Mouse (Mus musculus) heart, embryonic 14.5 days (tissue): ENCODE results near the gene Elf2. TPM values are rescaled to one million over a fixed set of nuclear protein-coding genes. Genes with fewer than 3 reads are reported as not detected.
A peak's percentile ranks its signal among the peaks of the same experiment; 100 is the strongest.

Experiments used
- ATAC-seq: fragments of 200-750 bp; cut with Nextera tagmentation; 2 replicates; pipeline ENCODE4 v1.8.0; 2017; ENCODE audit warnings: low read depth, moderate TSS enrichment; ENCODE audit not compliant: insufficient number of reproducible peaks, insufficient read depth, low FRiP score
- H3K27ac ChIP-seq, 2 experiments: fragments of 200-500 bp in 1 of 2; fragments of 300-500 bp in 1 of 2; sonication (generic) in 1 of 2; replicated peaks in 1 of 2; 2 replicates each; pipeline ENCODE4 v1.5.1; 2012 to 2014; ENCODE audit warnings: low read depth in 2 of 2, low read length in 2 of 2, control low read depth in 1 of 2, mild to moderate bottlenecking in 1 of 2, mixed read lengths in 1 of 2; ENCODE audit not compliant: control insufficient read depth in 1 of 2, insufficient read depth in 1 of 2
- H3K27me3 ChIP-seq: fragments of 300-500 bp; sonication (generic); 2 replicates; pipeline ENCODE4 v1.6.1; 2014; ENCODE audit warnings: mild to moderate bottlenecking, low read length, control low read depth; ENCODE audit not compliant: control insufficient read depth, insufficient read depth
- H3K36me3 ChIP-seq: fragments of 300-500 bp; sonication (generic); 2 replicates; pipeline ENCODE4 v1.6.1; 2014; ENCODE audit warnings: mild to moderate bottlenecking, control low read depth, low read length, mixed read lengths; ENCODE audit not compliant: control insufficient read depth, insufficient read depth
- H3K4me1 ChIP-seq, 2 experiments: fragments of 200-500 bp in 1 of 2; fragments of 300-500 bp in 1 of 2; sonication (generic) in 1 of 2; 2 replicates each; pipeline ENCODE4 v1.6.1; 2012 to 2014; ENCODE audit warnings: low read length in 2 of 2, control low read depth in 1 of 2, mixed read lengths in 1 of 2; ENCODE audit not compliant: control insufficient read depth in 2 of 2, insufficient read depth in 2 of 2
- H3K4me2 ChIP-seq: fragments of 300-500 bp; sonication (generic); 2 replicates; pipeline ENCODE4 v1.6.1; 2014; ENCODE audit warnings: mild to moderate bottlenecking, low read length
- H3K4me3 ChIP-seq, 2 experiments: fragments of 200-500 bp in 1 of 2; fragments of 300-500 bp in 1 of 2; sonication (generic) in 1 of 2; 2 replicates each; pipeline ENCODE4 v1.5.1; 2012 to 2014; ENCODE audit warnings: low read length in 2 of 2, mild to moderate bottlenecking in 2 of 2, control low read depth in 1 of 2, low read depth in 1 of 2, moderate library complexity in 1 of 2; ENCODE audit not compliant: control insufficient read depth in 1 of 2, insufficient read depth in 1 of 2
- H3K9ac ChIP-seq: fragments of 300-500 bp; sonication (generic); 2 replicates; pipeline ENCODE4 v1.6.1; 2014; ENCODE audit warnings: mild to moderate bottlenecking, low read length
- H3K9me3 ChIP-seq: fragments of 300-500 bp; sonication (generic); 2 replicates; pipeline ENCODE4 v1.6.1; 2016; ENCODE audit warnings: low read length, control low read depth; ENCODE audit not compliant: control insufficient read depth
- WGBS: fragments of 180-500 bp; shearing (Covaris S2); extraction: QIAGEN DNeasy Blood & Tissue Kit; methylation state at CpG from one replicate; pipeline ENCODE4 v1.1.7; 2014; 5-methylcytosine and 5-hydroxymethylcytosine counted together
- polyA plus RNA-seq: library from polyadenylated mRNA; unstranded; fragments of >200 nt; fragmentation: Nextera tagmentation; extraction: Ambion mirVana; gene quantifications from 2 replicates; pipeline ENCODE4 v1.2.1, GENCODE M21; 2014

The Elf2 gene
- polyA plus RNA-seq, 1 experiment from 2014 or later = 60.7 TPM

- H3K9ac ChIP-seq = no peak overlapping the region
- H3K27ac ChIP-seq = no peak overlapping the region
- H3K4me2 ChIP-seq = no peak overlapping the region
- WGBS = 96% methylated on average over 3 of the region's 3 CpGs
- H3K4me3 ChIP-seq = no peak overlapping the region
- H3K4me1 ChIP-seq = peaks cover 2 to 7% of the 10 kb centered on the region in 2 experiments; a peak in 2 of 4 replicates
- no peak for ATAC-seq
- no peaks in the 10 kb centered on the region for H3K27me3 ChIP-seq
- no peaks in the 10 kb centered on the region for H3K9me3 ChIP-seq
- H3K36me3 ChIP-seq = no peaks in the 10 kb centered on the region
These were observed 100.9 kb downstream of the Elf2 start for GRCm38 (mm10) chr3:51239541-51239940.

- peaks cover 6 to 16% of the 10 kb centered on the region in 2 experiments for H3K4me1 ChIP-seq
- H3K4me2 ChIP-seq = no peak overlapping the region
- no peak overlapping the region for H3K9ac ChIP-seq
- no peaks in the 10 kb centered on the region for H3K9me3 ChIP-seq
- ATAC-seq = no peak
- no peak overlapping the region for H3K4me3 ChIP-seq
- no peak overlapping the region for H3K27ac ChIP-seq
- WGBS = 67% methylated on average over 7 of the region's 7 CpGs
- no peaks in the 10 kb centered on the region for H3K36me3 ChIP-seq
- no peaks in the 10 kb centered on the region for H3K27me3 ChIP-seq
These were observed 101.9 kb downstream of the Elf2 start for GRCm38 (mm10) chr3:51238515-51238914.

GRCm38 (mm10) chr3:51234752-51235055 lies 105.8 kb downstream of the Elf2 start:
- Histone ChIP-seq H3K27me3 (no peaks in the 10 kb centered on the region), H3K9me3 (no peaks in the 10 kb centered on the region), H3K27ac (peak overlapping the region; percentile 23 to 95; a peak in 2 of 4 replicates), H3K4me1 (peaks cover 16 to 41% of the 10 kb centered on the region in 2 experiments), H3K4me3 (no peak overlapping the region), H3K4me2 (peak overlapping the region; percentile 48), H3K36me3 (no peaks in the 10 kb centered on the region), H3K9ac (no peak overlapping the region)
- no peak for ATAC-seq
- 75% methylated on average over 5 of the region's 5 CpGs for WGBS

GRCm38 (mm10) chr3:51233918-51234751 lies 106.3 kb downstream of the Elf2 start:
- Histone ChIP-seq H3K4me1 (peaks cover 16 to 41% of the 10 kb centered on the region in 2 experiments), H3K27ac (peak overlapping the region; percentile 95 to 99), H3K36me3 (no peaks in the 10 kb centered on the region), H3K4me3 (peak overlapping the region in 1 of 2 experiments; percentile 5; a peak in 1 of 4 replicates), H3K9ac (peak overlapping the region; percentile 56), H3K9me3 (no peaks in the 10 kb centered on the region), H3K27me3 (no peaks in the 10 kb centered on the region), H3K4me2 (peak overlapping the region; percentile 48)
- WGBS = 23% methylated on average over 13 of the region's 13 CpGs
- peak; percentile 59 for ATAC-seq

GRCm38 (mm10) chr3:51233474-51233873 lies 107.0 kb downstream of the Elf2 start:
- peaks cover 16 to 41% of the 10 kb centered on the region in 2 experiments for H3K4me1 ChIP-seq
- H3K27ac ChIP-seq = peak overlapping the region; percentile 95 to 99
- H3K9ac ChIP-seq = peak overlapping the region; percentile 56
- H3K9me3 ChIP-seq = no peaks in the 10 kb centered on the region
- H3K27me3 ChIP-seq = no peaks in the 10 kb centered on the region
- H3K36me3 ChIP-seq = no peaks in the 10 kb centered on the region
- peak overlapping the region; percentile 48 for H3K4me2 ChIP-seq
- peak; percentile 79 for ATAC-seq
- WGBS = 23% methylated on average over 5 of the region's 5 CpGs
- no peak overlapping the region for H3K4me3 ChIP-seq

- 87% methylated on average over 3 of the region's 3 CpGs for WGBS
- peaks cover 16 to 41% of the 10 kb centered on the region in 2 experiments for H3K4me1 ChIP-seq
- no peak overlapping the region for H3K9ac ChIP-seq
- no peaks in the 10 kb centered on the region for H3K27me3 ChIP-seq
- H3K27ac ChIP-seq = peak overlapping the region; percentile 35 to 95; a peak in 2 of 4 replicates
- no peak overlapping the region for H3K4me3 ChIP-seq
- H3K4me2 ChIP-seq = no peak overlapping the region
- 0 out of 2 replicates have a peak, but pooled peaks cover under 1% of the 10 kb centered on the region for H3K36me3 ChIP-seq
- no peak for ATAC-seq
- no peaks in the 10 kb centered on the region for H3K9me3 ChIP-seq
These were observed 108.1 kb downstream of the Elf2 start for GRCm38 (mm10) chr3:51232205-51232910.

- Histone ChIP-seq H3K4me1 (peaks cover 16 to 46% of the 10 kb centered on the region in 2 experiments), H3K9me3 (no peaks in the 10 kb centered on the region), H3K27me3 (no peaks in the 10 kb centered on the region), H3K27ac (peak overlapping the region; percentile 19; a peak in 1 of 4 replicates), H3K36me3 (0 out of 2 replicates have a peak, but pooled peaks cover 3% of the 10 kb centered on the region), H3K9ac (no peak overlapping the region), H3K4me2 (no peak overlapping the region), H3K4me3 (no peak overlapping the region)
- WGBS = 54% methylated on average over 3 of the region's 3 CpGs
- ATAC-seq = no peak
These were observed 109.0 kb downstream of the Elf2 start for GRCm38 (mm10) chr3:51231499-51231898.
